Mouse (Mus musculus) kidney, postnatal 0 days (tissue): ENCODE measurements around the gene Fam155a. TPM values are rescaled to one million over a fixed set of nuclear protein-coding genes. Genes with fewer than 3 reads are reported as not detected.

Experiments
- ATAC-seq: fragments of 200-750 bp; cut with Nextera tagmentation; replicated peaks from 2 replicates; pipeline ENCODE4 v1.8.0; 2017; ENCODE audit warnings: low read depth, moderate number of reproducible peaks, moderate TSS enrichment, moderate library complexity; ENCODE audit not compliant: low FRiP score
- DNase-seq: peaks from one replicate; pipeline ENCODE4 v3.0.0-alpha.2; 2016; ENCODE audit warnings: low spot score
- H3K27ac ChIP-seq: fragments of 300-500 bp; sonication (generic); 2 replicates; pipeline ENCODE4 v1.5.1; 2014; ENCODE audit warnings: mild to moderate bottlenecking
- H3K27me3 ChIP-seq: fragments of 300-500 bp; sonication (generic); 2 replicates; pipeline ENCODE4 v1.6.1; 2014; ENCODE audit warnings: low read length, mixed read lengths; ENCODE audit not compliant: insufficient read depth
- H3K36me3 ChIP-seq: fragments of 300-500 bp; sonication (generic); 2 replicates; pipeline ENCODE4 v1.6.1; 2014; ENCODE audit warnings: low read length, mixed read lengths; ENCODE audit not compliant: insufficient read depth
- H3K4me1 ChIP-seq: fragments of 300-500 bp; sonication (generic); replicated peaks from 2 replicates; pipeline ENCODE4 v1.6.1; 2014; ENCODE audit warnings: antibody characterized with exemption, low read length, mixed read lengths; ENCODE audit not compliant: insufficient read depth
- H3K4me2 ChIP-seq: fragments of 300-500 bp; sonication (generic); 2 replicates; pipeline ENCODE4 v1.6.1; 2014; ENCODE audit warnings: mild to moderate bottlenecking, low read length, moderate library complexity, mixed read lengths
- H3K4me3 ChIP-seq: fragments of 300-500 bp; sonication (generic); replicated peaks from 2 replicates; pipeline ENCODE4 v1.5.1; 2014; ENCODE audit warnings: low read depth, low read length
- H3K9ac ChIP-seq: fragments of 300-500 bp; sonication (generic); 2 replicates; pipeline ENCODE4 v1.6.1; 2014; ENCODE audit warnings: low read depth, low read length
- H3K9me3 ChIP-seq: fragments of 300-500 bp; sonication (generic); replicated peaks from 2 replicates; pipeline ENCODE4 v1.6.1; 2016; ENCODE audit warnings: low read length, inconsistent platforms, mixed read lengths
- CTCF ChIP-seq: IDR thresholded peaks from 2 replicates; pipeline ENCODE4 v1.5.1; 2016; ENCODE audit warnings: antibody characterized with exemption, low read depth, mild to moderate bottlenecking, moderate library complexity
- WGBS: fragments of 180-500 bp; shearing (Covaris S2); extraction: QIAGEN DNeasy Blood & Tissue Kit; methylation state at CpG from one replicate; pipeline ENCODE4 v1.1.7; 2014; 5-methylcytosine and 5-hydroxymethylcytosine counted together
- polyA plus RNA-seq: library from polyadenylated mRNA; unstranded; fragments of >200 nt; fragmentation: Nextera tagmentation; extraction: Ambion mirVana; gene quantifications from 2 replicates; pipeline ENCODE4 v1.2.1, GENCODE M21; 2015

Gene Fam155a
- polyA plus RNA-seq, 1 experiment from 2014 or later, result 0.14 TPM

DNA sequence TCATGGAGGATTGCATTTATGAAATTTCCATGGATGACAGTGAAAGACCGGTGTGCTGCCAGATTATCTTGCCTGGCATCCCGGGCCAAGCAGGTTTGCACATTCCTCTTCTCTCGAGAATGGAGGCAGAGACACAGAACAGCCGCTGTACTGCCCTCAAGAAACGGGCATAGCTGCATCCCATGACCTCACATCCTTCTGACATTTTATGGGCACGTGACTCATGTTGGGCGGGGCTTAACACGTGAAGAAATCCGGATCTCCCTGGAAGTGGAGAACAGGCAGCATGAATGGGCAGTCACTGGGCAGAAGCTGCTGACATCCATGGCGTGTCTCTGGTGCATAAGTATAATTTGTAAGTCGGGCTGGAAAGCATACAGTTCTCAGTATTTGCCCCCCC lies 29.0 kb upstream of the Fam155a start:
- TF ChIP-seq CTCF, result no peak
- H3K36me3 ChIP-seq, result no peaks in the 10 kb centered on the region
- H3K4me2 ChIP-seq, result no peak overlapping the region
- H3K9ac ChIP-seq, result no peak overlapping the region
- H3K4me3 ChIP-seq, result no peak overlapping the region
- 80% methylated on average over 11 of the region's 11 CpGs for WGBS
- no peaks in the 10 kb centered on the region for H3K27me3 ChIP-seq
- no peak for ATAC-seq
- H3K4me1 ChIP-seq, result no peaks in the 10 kb centered on the region
- H3K9me3 ChIP-seq, result no peaks in the 10 kb centered on the region
- no peak for DNase-seq
- H3K27ac ChIP-seq, result no peak overlapping the region

DNA sequence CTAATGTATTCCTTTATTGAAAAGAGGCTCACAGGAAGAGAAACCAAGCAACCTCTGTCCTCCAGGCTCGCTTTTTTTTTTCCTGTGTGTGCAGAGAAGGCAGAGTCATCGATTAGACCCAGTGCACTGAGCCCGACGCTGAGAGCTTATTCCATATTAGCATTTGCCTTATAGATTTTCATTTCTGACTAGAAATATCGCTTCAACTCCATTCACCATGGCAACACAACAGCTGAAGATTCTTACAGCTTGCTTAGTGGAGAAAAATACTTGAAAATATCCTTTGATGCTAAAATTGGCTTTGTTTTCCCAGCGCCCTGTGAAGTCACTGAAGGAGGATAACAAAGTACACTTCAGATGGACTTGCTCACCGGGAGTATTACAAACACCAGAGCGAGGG lies 26.6 kb upstream of the Fam155a start:
- 82% methylated on average over 8 of the region's 8 CpGs for WGBS
- ATAC-seq (no peak), DNase-seq (no peak)
- no peak overlapping the region for H3K27ac ChIP-seq
- H3K27me3 ChIP-seq, result no peaks in the 10 kb centered on the region
- H3K4me1 ChIP-seq, result no peaks in the 10 kb centered on the region
- no peaks in the 10 kb centered on the region for H3K36me3 ChIP-seq
- H3K4me3 ChIP-seq, result no peak overlapping the region
- H3K9me3 ChIP-seq, result no peaks in the 10 kb centered on the region
- no peak overlapping the region for H3K9ac ChIP-seq
- TF ChIP-seq CTCF, result no peak
- no peak overlapping the region for H3K4me2 ChIP-seq

DNA sequence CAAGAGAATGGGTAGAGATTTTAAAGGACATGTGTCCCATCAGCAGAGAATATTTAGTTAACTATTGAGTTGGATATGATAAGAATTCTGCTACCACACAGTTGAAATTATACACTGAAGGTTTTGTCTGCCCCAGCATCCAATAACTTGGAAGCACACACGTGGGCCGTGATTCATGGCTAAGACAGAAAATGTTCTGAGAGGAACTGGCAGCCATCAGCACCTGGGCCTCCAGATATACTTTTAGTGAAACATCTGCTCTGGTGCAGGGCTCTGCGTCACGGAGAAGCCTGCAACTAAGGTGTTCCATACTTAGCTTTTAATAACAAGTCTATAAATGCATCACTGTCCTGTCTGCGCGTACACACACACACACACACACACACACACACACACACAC lies 24.8 kb upstream of the Fam155a start:
- no peaks in the 10 kb centered on the region for H3K4me1 ChIP-seq
- no peaks in the 10 kb centered on the region for H3K9me3 ChIP-seq
- DNase-seq (no peak), ATAC-seq (no peak)
- no peak overlapping the region for H3K9ac ChIP-seq
- no peak overlapping the region for H3K27ac ChIP-seq
- H3K36me3 ChIP-seq, result no peaks in the 10 kb centered on the region
- 87% methylated on average over 6 of the region's 6 CpGs for WGBS
- no peak overlapping the region for H3K4me2 ChIP-seq
- no peaks in the 10 kb centered on the region for H3K27me3 ChIP-seq
- no peak overlapping the region for H3K4me3 ChIP-seq
- TF ChIP-seq CTCF, result no peak

DNA sequence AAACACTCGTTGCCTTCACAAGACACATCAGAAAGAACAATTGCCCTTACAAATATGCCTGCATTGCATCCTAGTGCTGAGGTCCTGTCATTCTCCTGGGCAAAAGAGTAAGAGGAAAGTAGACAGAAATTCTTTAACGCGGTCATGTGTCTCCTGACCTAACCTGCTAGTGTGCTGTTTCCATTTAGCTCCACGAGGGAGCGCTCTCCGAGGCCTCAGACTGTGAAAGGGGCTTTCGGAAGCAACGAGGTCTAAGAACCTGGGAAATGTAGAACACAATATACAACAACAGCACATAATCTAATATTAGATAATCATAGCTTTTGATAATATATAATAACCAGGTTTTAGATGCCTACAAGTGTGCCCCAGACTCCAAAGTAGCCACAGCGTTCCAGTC lies 22.4 kb upstream of the Fam155a start:
- Histone ChIP-seq H3K27me3 (no peaks in the 10 kb centered on the region), H3K27ac (no peak overlapping the region), H3K4me2 (no peak overlapping the region), H3K9me3 (no peaks in the 10 kb centered on the region), H3K4me3 (no peak overlapping the region), H3K9ac (no peak overlapping the region), H3K36me3 (no peaks in the 10 kb centered on the region), H3K4me1 (no peaks in the 10 kb centered on the region)
- 64% methylated on average over 9 of the region's 9 CpGs for WGBS
- ATAC-seq (no peak), DNase-seq (no peak)
- no peak for TF ChIP-seq CTCF

DNA sequence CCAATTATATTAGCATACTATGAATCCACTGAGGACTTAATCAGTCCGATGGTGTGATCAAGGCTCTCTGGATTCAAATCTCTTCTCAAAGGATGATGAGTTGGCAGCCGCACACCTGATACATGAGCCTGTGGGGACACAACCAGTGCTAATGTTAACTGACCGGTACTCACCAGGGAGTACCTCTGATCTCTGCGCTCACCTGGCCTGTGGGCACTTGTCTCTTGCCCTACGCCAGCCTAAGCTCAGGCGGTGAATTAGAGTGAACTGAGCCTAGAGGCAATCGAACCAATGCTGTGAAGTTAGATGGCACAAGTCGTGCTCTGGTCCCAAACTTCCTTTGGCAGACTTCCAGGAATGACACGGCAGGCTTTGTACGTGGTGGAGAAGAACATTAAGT lies 9.4 kb upstream of the Fam155a start:
- no peak overlapping the region for H3K4me2 ChIP-seq
- TF ChIP-seq CTCF, result no peak
- ATAC-seq (no peak), DNase-seq (no peak)
- no peak overlapping the region for H3K27ac ChIP-seq
- H3K36me3 ChIP-seq, result no peaks in the 10 kb centered on the region
- 83% methylated on average over 10 of the region's 10 CpGs for WGBS
- no peak overlapping the region for H3K4me3 ChIP-seq
- H3K4me1 ChIP-seq, result no peaks in the 10 kb centered on the region
- no peaks in the 10 kb centered on the region for H3K9me3 ChIP-seq
- no peaks in the 10 kb centered on the region for H3K27me3 ChIP-seq
- H3K9ac ChIP-seq, result no peak overlapping the region

DNA sequence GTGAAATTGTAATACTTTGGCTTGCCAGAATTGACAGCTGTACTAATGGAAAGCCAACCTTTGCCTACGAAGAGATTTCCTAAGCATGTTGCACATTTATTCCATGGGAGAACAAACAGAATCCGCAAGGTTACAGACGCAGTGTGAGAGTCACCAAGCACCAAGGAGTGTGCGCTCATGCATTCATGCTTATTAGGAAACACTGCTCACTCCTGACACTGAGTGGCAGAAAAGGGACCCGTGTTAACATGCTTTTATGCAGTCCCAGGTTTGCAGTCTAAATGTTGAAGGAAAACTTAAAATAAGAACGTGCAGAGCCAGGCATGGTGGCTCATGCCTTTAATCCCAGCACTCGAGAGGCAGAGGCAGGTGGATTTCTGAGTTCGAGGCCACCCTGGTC lies 7.2 kb upstream of the Fam155a start:
- Histone ChIP-seq H3K9me3 (no peaks in the 10 kb centered on the region), H3K27ac (no peak overlapping the region), H3K4me3 (no peak overlapping the region), H3K9ac (no peak overlapping the region), H3K4me2 (no peak overlapping the region), H3K27me3 (peaks cover 4% of the 10 kb centered on the region; the same call in 1 of the 2 replicates), H3K4me1 (no peaks in the 10 kb centered on the region), H3K36me3 (no peaks in the 10 kb centered on the region)
- DNase-seq, result no peak
- no peak for ATAC-seq
- 61% methylated on average over 8 of the region's 8 CpGs for WGBS
- TF ChIP-seq CTCF, result no peak; the same call in 1 of the 2 replicates

DNA sequence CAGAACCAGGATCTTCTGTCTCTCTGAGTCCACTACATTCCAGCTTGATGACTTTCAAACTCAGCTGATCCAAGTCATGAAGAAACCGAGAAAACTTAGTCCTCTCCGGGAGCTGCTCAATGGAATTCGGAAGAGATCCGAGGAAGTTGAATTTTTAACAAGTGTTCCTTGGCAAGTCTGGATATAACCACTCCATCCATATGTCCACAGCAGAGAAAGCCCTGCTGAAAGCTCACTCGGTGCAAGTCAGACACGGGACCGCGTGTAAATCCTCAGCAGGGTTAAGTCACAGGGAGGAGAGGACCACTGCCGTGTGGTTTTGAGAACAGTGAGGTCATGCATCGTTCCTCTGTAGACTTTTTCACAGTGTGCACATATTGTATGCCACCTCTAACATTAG lies 5.9 kb upstream of the Fam155a start:
- H3K4me2 ChIP-seq, result no peak overlapping the region
- H3K4me1 ChIP-seq, result no peaks in the 10 kb centered on the region
- ATAC-seq (no peak), DNase-seq (no peak)
- H3K27ac ChIP-seq, result no peak overlapping the region
- no peak overlapping the region for H3K4me3 ChIP-seq
- H3K9me3 ChIP-seq, result no peaks in the 10 kb centered on the region
- H3K27me3 ChIP-seq, result peaks cover 11% of the 10 kb centered on the region
- no peaks in the 10 kb centered on the region for H3K36me3 ChIP-seq
- no peak overlapping the region for H3K9ac ChIP-seq
- TF ChIP-seq CTCF, result no peak
- WGBS, result 85% methylated on average over 10 of the region's 10 CpGs
